Mouse (Mus musculus) CD4-positive, CD25-positive, alpha-beta regulatory T cell, adult 4 months (primary cell): ENCODE results near the gene 2700081O15Rik. TPM values are rescaled to one million over a fixed set of nuclear protein-coding genes. Genes with fewer than 3 reads are reported as not detected.
"Not testable (repeated sequence)": the region's sequence is repeated elsewhere in the genome, so short reads cannot be mapped to it uniquely, and the experiment has no call there.

Experiments used
- ATAC-seq: one replicate; pipeline ENCODE4 v1.8.0; 2017
- polyA plus RNA-seq, 2 experiments: library from polyadenylated mRNA; unstranded; fragments of 100-300 nt; shearing (Covaris generic); gene quantifications; one replicate each; pipeline ENCODE4 v1.2.1; 2017

The 2700081O15Rik gene
- under 1 TPM in 1 of 2 experiments, not detected in 1; 0.12 TPM for polyA plus RNA-seq

GRCm38 (mm10) chr19:7416834-7417735, at the start of gene 2700081O15Rik:
2700081O15Rik (plus strand) TSS chr19:7417625.
- ATAC-seq = no peak

GRCm38 (mm10) chr19:7369469-7369868, 48.0 kb upstream of the 2700081O15Rik start:
- ATAC-seq = not testable (repeated sequence)

DNA sequence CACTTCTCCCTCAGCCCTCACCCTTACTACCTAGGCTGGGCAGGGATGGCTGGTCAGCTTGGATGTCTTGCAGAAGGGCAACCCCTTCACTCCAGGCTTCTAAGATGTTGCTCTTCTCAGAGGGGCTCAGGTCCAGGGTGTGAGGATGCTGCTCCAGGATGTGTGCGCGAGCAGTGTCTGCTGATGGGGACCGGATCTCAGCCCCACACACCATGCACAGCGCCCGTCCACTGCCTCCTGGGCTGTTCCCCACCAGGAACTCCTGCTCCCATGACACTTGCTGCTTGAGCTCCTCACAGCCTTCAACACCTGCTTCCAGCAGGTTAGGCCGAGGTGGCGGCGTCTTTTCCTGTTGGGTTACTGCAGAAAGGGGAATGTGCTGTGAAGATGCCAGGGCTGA, 42.9 kb upstream of the 2700081O15Rik start:
- no peak for ATAC-seq

DNA sequence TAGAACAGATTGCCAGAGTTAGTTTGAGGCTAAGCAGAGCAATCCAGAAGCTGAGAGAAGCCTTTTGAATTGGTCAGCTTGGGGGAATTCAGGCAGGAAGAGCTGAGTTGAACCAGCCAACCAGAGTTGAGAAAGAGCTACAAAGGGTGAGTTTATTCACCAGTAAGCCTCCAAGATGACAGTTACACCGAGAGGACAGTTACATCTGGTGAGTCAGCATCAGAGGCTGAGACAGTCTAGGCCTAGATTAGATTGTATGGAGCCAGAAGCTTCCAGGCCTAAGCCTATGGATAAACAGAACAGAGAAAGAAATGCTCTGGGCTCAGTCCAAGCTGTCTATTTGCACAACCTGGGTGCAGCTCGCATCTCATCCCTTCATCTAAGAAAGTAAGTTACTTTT, 39.8 kb upstream of the 2700081O15Rik start:
- ATAC-seq = no peak

GRCm38 (mm10) chr19:7381906-7382247, 35.5 kb upstream of the 2700081O15Rik start:
- no peak for ATAC-seq

GRCm38 (mm10) chr19:7382248-7382902, 35.0 kb upstream of the 2700081O15Rik start:
- ATAC-seq = peak; percentile 11

- peak; percentile 98 for ATAC-seq
Observed at GRCm38 (mm10) chr19:7382903-7383865, 34.2 kb upstream of the 2700081O15Rik start, which contains the start of gene Spindoc. Spindoc (minus strand) TSS chr19:7382994.

GRCm38 (mm10) chr19:7386042-7386441, 31.4 kb upstream of the 2700081O15Rik start:
- ATAC-seq = no peak

DNA sequence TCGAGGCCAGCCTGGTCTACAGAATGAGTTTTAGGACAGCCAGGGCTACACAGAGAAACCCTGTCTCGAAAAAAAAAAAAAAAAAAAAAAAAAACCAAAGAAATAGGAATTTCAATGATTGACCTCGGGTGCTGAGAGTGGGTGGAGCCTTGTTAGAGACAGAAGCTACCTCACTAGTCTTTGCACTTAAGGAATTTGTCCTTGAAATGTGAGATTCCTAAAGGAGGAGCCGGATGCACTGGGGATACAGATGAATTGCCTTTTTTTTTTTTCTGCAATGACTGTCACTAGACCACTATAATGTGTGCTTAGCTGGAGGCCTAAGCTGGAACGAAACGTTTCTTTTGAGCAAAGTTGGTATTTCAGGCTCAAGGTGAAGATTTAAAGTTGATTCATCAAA, 28.9 kb upstream of the 2700081O15Rik start:
- no peak for ATAC-seq

GRCm38 (mm10) chr19:7396867-7397826, 20.3 kb upstream of the 2700081O15Rik start:
- ATAC-seq = not testable (repeated sequence)

DNA sequence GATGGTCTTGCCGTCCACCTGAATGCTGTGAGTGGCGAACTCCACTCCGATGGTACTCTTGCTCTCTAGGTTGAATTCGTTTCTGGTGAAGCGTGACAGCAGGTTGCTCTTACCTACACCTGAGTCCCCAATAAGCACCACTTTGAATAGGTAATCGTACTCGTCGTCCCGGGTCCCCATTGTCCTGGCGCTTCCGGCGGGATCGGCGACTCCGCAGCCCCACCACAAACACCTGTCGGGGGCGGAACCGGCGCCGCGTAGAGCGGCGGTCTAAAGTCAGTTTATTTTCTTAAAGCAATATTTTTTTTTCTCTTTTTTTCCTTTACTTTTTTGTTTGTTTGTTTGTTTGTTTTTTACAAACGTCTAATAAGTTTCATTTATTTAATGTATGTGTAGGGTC, 18.5 kb upstream of the 2700081O15Rik start:
- not testable (repeated sequence) for ATAC-seq

DNA sequence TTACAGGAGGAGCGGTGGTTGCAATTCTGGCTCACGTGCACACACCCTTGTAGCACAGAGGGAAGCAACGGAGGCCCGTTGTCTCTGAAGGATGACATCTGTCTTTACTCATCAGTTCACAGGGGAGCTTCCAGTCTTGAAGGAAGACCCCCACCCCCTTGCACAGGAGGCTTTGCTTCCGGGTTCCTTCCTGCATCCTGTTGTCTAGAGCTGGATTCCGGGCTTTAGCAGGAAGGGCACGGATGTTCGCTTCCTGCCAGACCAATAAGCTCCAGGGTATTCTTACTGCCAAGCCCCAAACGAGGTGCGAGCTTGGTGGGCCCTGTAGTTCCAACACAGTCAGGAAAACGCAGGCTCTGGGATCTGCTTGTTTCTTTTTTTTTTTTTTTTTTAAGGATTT, 16.8 kb upstream of the 2700081O15Rik start:
- no peak for ATAC-seq

GRCm38 (mm10) chr19:7404623-7405229, 12.7 kb upstream of the 2700081O15Rik start:
- ATAC-seq = no peak

DNA sequence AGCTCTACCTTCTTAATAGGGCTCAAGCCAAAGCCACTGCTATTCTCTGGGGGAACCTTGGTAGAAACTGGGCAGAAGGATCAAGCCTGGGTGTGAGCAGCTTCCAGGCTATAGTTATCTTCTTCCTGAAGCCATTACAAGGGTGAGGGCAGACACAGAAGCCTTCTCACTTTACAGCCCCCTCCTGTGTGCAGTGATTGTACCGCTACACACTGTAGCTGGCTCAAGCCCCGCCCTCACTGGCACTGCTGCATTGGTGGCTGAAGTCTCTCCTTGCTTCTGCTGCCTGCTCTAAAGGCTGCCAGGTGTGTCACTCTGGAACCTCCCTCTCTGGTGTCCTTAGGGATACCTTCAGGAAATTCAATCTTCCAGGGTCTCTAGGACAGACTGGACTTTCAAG, 5.1 kb upstream of the 2700081O15Rik start:
- ATAC-seq = no peak

DNA sequence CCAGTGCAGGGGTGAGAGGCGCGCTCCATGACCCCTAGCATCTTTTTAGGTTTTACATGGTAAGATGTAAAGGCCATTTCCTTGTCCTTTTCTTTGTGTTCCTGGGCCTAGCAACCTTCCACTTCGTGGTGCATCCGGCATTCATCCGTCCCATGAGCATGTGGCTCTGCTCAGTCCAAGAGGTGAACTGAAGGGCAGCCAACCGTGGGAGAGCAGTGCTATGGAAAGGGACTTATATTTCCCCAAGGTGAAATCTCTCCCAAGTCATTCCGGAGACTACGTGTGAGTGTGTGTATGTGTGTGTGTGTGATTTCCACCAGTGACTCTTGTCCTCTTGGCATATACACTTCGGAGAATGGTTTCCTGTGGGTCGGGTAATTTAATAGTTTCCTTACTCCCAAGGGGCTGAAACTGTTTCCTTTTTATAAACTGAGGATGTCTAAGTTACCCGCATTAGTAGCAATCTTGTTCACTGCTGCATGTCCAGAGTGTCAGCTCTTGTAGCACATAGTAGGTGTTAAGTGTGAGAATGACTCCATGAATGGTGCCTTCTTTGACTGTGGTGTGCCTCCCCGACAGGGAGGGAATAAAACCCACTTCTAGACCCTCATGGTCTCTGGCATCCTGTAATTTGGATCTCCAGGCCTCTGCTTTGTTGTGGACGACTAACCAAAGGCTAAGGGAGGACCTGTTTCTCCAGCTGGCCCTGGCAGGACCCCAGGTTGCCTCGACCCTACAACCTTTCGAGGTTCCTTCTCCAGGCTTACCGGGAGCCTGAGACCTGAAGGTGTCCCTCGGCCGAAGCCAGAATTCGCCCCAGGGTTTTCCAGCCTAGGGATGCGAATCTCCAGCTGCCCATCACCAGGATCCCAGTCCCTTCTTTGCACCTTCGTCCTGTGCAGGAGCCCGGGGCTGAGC, 1.2 kb upstream of the 2700081O15Rik start:
- no peak for ATAC-seq

DNA sequence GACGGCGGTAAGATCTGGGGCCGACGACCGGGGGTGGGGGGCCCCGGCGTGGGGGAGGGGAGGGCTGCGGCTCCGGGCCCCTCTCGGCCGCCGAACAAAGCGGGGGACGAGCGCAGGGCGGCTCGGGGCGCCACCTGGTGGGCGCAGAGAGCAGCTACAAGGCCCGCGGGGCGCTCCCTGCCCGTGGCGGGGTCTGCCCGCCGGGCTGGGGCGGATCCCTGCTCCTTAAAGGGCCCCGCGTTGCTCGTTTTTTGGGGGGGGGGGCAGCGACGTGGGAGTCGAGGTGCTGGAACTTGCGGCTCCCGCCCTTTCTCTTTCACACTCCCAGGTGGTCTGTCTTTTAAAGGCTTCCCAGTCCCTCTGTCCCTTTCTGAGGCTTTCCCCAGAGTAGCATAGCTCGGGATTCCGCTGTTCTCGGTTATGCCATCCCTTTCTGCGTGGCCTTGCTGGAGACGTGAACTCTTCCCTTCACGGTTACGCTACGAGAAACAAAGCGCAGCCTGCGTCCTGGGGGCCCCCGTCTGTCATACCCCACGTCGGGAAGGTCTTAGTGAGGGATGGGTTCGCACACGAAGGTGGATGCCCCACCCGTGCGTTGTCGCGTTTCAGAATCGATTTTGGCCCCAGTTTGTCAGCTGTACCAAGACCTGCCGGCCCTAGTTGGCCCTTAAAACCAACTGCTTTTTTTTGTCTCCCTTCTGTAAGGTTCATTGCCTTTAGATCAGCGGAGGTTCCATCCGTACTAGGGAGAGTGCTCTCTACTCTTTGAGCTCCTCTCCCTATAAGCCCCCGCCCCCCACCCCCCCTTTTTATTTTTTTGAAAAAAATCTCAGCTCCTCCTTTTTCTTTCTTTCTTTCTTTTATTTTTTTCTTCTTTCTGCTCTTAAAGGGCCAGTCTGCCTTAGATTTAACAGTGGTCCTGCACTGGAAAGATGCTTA, 755 bp downstream of the 2700081O15Rik start:
- ATAC-seq = peak; percentile 54

- ATAC-seq = no peak
Observed at GRCm38 (mm10) chr19:7419134-7419533, 1.7 kb downstream of the 2700081O15Rik start.

DNA sequence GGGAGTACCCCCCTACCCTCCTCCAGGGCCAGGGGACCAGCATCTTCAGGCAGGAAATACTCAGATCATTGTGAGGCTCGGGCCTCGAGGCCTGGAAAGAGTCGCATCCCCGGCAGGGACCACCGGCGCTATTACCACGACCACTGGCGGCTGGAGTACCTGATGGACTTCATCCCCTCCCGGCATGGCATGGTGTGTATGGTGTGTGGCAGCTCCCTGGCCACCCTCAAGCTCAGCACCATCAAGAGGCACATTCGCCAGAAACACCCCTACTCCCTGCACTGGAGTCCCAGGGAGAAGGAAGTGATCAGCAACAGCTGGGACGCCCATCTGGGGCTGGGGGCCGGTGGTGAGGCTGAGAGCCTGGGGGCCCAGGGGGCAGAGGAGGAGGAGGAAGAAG, 2.7 kb downstream of the 2700081O15Rik start:
- ATAC-seq = no peak
